Mouse (Mus musculus) MEL (cell line): ENCODE data around the gene Atg4b. TPM values are rescaled to one million over a fixed set of nuclear protein-coding genes. Genes with fewer than 3 reads are reported as not detected.
A peak's percentile ranks its signal among the peaks of the same experiment; 100 is the strongest.

Experiments used
- DNase-seq: peaks from one replicate; pipeline ENCODE4 v3.0.0; 2011; ENCODE audit warnings: low read depth, low spot score
- H3K27ac ChIP-seq: 2 replicates; pipeline ENCODE4 v1.5.1; 2012; ENCODE audit warnings: low read depth, mild to moderate bottlenecking, control low read depth, low read length, moderate library complexity; ENCODE audit not compliant: control insufficient read depth
- H3K27me3 ChIP-seq, 2 experiments: fragments of 150-350 bp in 1 of 2; sonication (generic) in 1 of 2; 2 replicates each; pipeline ENCODE4 v1.6.1; 2012; ENCODE audit warnings: low read length in 2 of 2, mild to moderate bottlenecking in 2 of 2, improper control_type of control experiment in 1 of 2, moderate library complexity in 1 of 2; ENCODE audit not compliant: insufficient read depth in 2 of 2, control insufficient read depth in 1 of 2
- H3K36me3 ChIP-seq, 2 experiments: 2 replicates each; pipeline ENCODE4 v1.6.1; 2012 to 2014; ENCODE audit warnings: low read length in 2 of 2, improper control_type of control experiment in 1 of 2, inconsistent platforms in 1 of 2, mild to moderate bottlenecking in 1 of 2; ENCODE audit not compliant: insufficient read depth in 2 of 2, control insufficient read depth in 1 of 2
- H3K4me1 ChIP-seq, 2 experiments: fragments of 150-350 bp in 1 of 2; sonication (generic) in 1 of 2; 2 replicates each; pipeline ENCODE4 v1.6.1; 2012; ENCODE audit warnings: low read length in 2 of 2, improper control_type of control experiment in 1 of 2, mild to moderate bottlenecking in 1 of 2; ENCODE audit not compliant: insufficient read depth in 2 of 2, control insufficient read depth in 1 of 2
- H3K4me3 ChIP-seq, 2 experiments: fragments of 150-350 bp in 1 of 2; sonication (generic) in 1 of 2; 2 replicates each; pipeline ENCODE4 v1.5.1; 2012; ENCODE audit warnings: low read depth in 2 of 2, low read length in 2 of 2, mild to moderate bottlenecking in 2 of 2, moderate library complexity in 2 of 2, control low read depth in 1 of 2, improper control_type of control experiment in 1 of 2; ENCODE audit not compliant: control insufficient read depth in 1 of 2, insufficient read depth in 1 of 2
- H3K79me2 ChIP-seq: 2 replicates; pipeline ENCODE4 v1.6.1; 2012; ENCODE audit warnings: mild to moderate bottlenecking, low read length, moderate library complexity; ENCODE audit not compliant: control insufficient read depth, poor library complexity, insufficient read depth
- H3K9ac ChIP-seq: 2 replicates; pipeline ENCODE4 v1.6.1; 2012; ENCODE audit warnings: low read depth, mild to moderate bottlenecking, control low read depth, low read length, moderate library complexity; ENCODE audit not compliant: control insufficient read depth, poor library complexity, severe bottlenecking
- H3K9me3 ChIP-seq: fragments of 150-350 bp; sonication (generic); replicated peaks from 2 replicates; pipeline ENCODE4 v1.6.1; 2012; ENCODE audit warnings: mild to moderate bottlenecking, low read length, improper control_type of control experiment, moderate library complexity; ENCODE audit not compliant: insufficient read depth
- BHLHE40 ChIP-seq: IDR thresholded peaks from 2 replicates; pipeline ENCODE4 v1.6.1; 2012; ENCODE audit warnings: low read depth, mild to moderate bottlenecking, inconsistent platforms, low read length, improper control_type of control experiment, borderline replicate concordance
- CHD1 ChIP-seq: IDR thresholded peaks from 2 replicates; pipeline ENCODE4 v1.6.1; 2012; ENCODE audit warnings: low read depth, mild to moderate bottlenecking, inconsistent platforms, low read length, improper control_type of control experiment
- CHD2 ChIP-seq: IDR thresholded peaks from 2 replicates; pipeline ENCODE4 v1.6.1; 2011; ENCODE audit warnings: low read length, improper control_type of control experiment
- ELF1 ChIP-seq: IDR thresholded peaks from 2 replicates; pipeline ENCODE4 v1.6.1; 2014; ENCODE audit warnings: low read depth, mild to moderate bottlenecking, inconsistent platforms, low read length, improper control_type of control experiment, moderate library complexity
- GABPA ChIP-seq: IDR thresholded peaks from 2 replicates; pipeline ENCODE4 v1.6.1; 2012; ENCODE audit warnings: low read depth, mild to moderate bottlenecking, inconsistent platforms, low read length, improper control_type of control experiment, moderate library complexity
- GATA1 ChIP-seq: IDR thresholded peaks from 2 replicates; pipeline ENCODE4 v1.6.1; 2011; ENCODE audit warnings: low read depth, low read length, improper control_type of control experiment
- JUND ChIP-seq: IDR thresholded peaks from 2 replicates; pipeline ENCODE4 v1.6.1; 2011; ENCODE audit warnings: low read depth, mild to moderate bottlenecking, improper control_type of control experiment, low read length
- KAT2A ChIP-seq: conservative IDR thresholded peaks from 2 replicates; pipeline ENCODE4 v1.6.1; 2012; ENCODE audit warnings: low read depth, low read length, improper control_type of control experiment, inconsistent platforms
- MAX ChIP-seq: IDR thresholded peaks from 2 replicates; pipeline ENCODE4 v1.6.1; 2011; ENCODE audit warnings: low read length, improper control_type of control experiment
- MAZ ChIP-seq: IDR thresholded peaks from 2 replicates; pipeline ENCODE4 v1.6.1; 2012; ENCODE audit warnings: low read depth, mild to moderate bottlenecking, inconsistent platforms, low read length, improper control_type of control experiment
- MYC ChIP-seq: IDR thresholded peaks from 2 replicates; pipeline ENCODE4 v1.6.1; 2011; ENCODE audit warnings: low read depth, mild to moderate bottlenecking, low read length, improper control_type of control experiment, moderate library complexity
- NRF1 ChIP-seq: IDR thresholded peaks from 2 replicates; pipeline ENCODE4 v1.6.1; 2014; ENCODE audit warnings: low read depth, mild to moderate bottlenecking, inconsistent platforms, low read length, improper control_type of control experiment, moderate library complexity; ENCODE audit not compliant: poor library complexity, insufficient read depth, severe bottlenecking
- RCOR1 ChIP-seq: IDR thresholded peaks from 2 replicates; pipeline ENCODE4 v1.6.1; 2012; ENCODE audit warnings: low read depth, mild to moderate bottlenecking, inconsistent platforms, low read length, improper control_type of control experiment
- SIN3A ChIP-seq: IDR thresholded peaks from 2 replicates; pipeline ENCODE4 v1.6.1; 2012; ENCODE audit warnings: low read length, improper control_type of control experiment, inconsistent platforms
- TAL1 ChIP-seq: IDR thresholded peaks from 2 replicates; pipeline ENCODE4 v1.6.1; 2012; ENCODE audit warnings: mild to moderate bottlenecking, inconsistent platforms, low read length, moderate library complexity, mixed read lengths
- TBP ChIP-seq: IDR thresholded peaks from 2 replicates; pipeline ENCODE4 v1.8.0; 2011; ENCODE audit warnings: low read depth, low read length, improper control_type of control experiment
- TCF12 ChIP-seq: IDR thresholded peaks from 2 replicates; pipeline ENCODE4 v1.6.1; 2014; ENCODE audit warnings: low read depth, mild to moderate bottlenecking, inconsistent platforms, low read length, improper control_type of control experiment, moderate library complexity
- USF2 ChIP-seq, 2 experiments: IDR thresholded peaks; 2 replicates each; pipeline ENCODE4 v1.6.1; 2011 to 2012; ENCODE audit warnings: improper control_type of control experiment in 2 of 2, low read length in 2 of 2, borderline replicate concordance in 1 of 2, inconsistent platforms in 1 of 2, low read depth in 1 of 2, mild to moderate bottlenecking in 1 of 2; ENCODE audit not compliant: insufficient read depth in 1 of 2
- ZMIZ1 ChIP-seq: IDR thresholded peaks from 2 replicates; pipeline ENCODE4 v1.6.1; 2012; ENCODE audit warnings: low read depth, mild to moderate bottlenecking, inconsistent platforms, low read length, improper control_type of control experiment, moderate library complexity
- polyA plus RNA-seq, 2 experiments: library from polyadenylated mRNA; stranded (reverse) in 1 of 2; unstranded in 1 of 2; fragments of >175 nt in 1 of 2; fragments of >200 nt in 1 of 2; gene quantifications; 2 replicates each; pipeline versions ENCODE4 v1.2.1 to v1.2.4; 2012; ENCODE audit warnings: low replicate concordance in 2 of 2, low read depth in 1 of 2; ENCODE audit not compliant: insufficient read length in 2 of 2, insufficient read depth in 1 of 2, missing spikeins in 1 of 2
- total RNA-seq: library from RNA; depleted of rRNA; stranded (reverse); fragments of 300-350 nt; gene quantifications from 2 replicates; pipeline ENCODE4 v1.2.3, GENCODE M21; 2012

Gene Atg4b
- total and polyA plus RNA-seq, 3 experiments: 57.9 to 121 TPM; not detected in 1

- H3K36me3 ChIP-seq: peaks cover 7 to 20% of the 10 kb centered on the region in 2 experiments
- H3K9me3 ChIP-seq: no peaks in the 10 kb centered on the region
- TF ChIP-seq KAT2A: no peak
- TF ChIP-seq TCF12: no peak
- TF ChIP-seq MYC: no peak
- TF ChIP-seq RCOR1: no peak
- TF ChIP-seq BHLHE40: no peak
- TF ChIP-seq ZMIZ1: no peak
- TF ChIP-seq ELF1: no peak
- no peak for TF ChIP-seq TAL1
- no peak for TF ChIP-seq NRF1
- no peak for TF ChIP-seq CHD1
- TF ChIP-seq USF2 (IDR thresholded peaks at IDR 0.05; ENCODE audit: borderline replicate concordance in 1 of 2, insufficient read depth in 1 of 2, low read depth in 1 of 2, low read length in 2 of 2): no peak
- TF ChIP-seq GATA1: no peak
- TF ChIP-seq TBP: no peak
- no peak for TF ChIP-seq SIN3A
- H3K79me2 ChIP-seq: peaks cover 9% of the 10 kb centered on the region
- peaks cover 13 to 16% of the 10 kb centered on the region in 2 experiments for H3K4me1 ChIP-seq
- DNase-seq: peak; percentile 57
- H3K27me3 ChIP-seq: no peaks in the 10 kb centered on the region
- no peak overlapping the region for H3K4me3 ChIP-seq
- no peak overlapping the region for H3K27ac ChIP-seq
- H3K9ac ChIP-seq: no peak overlapping the region
These were observed 5.1 kb upstream of the Atg4b start for GRCm38 (mm10) chr1:93746179-93746578.

- H3K27ac ChIP-seq: no peak overlapping the region
- no peak for DNase-seq
- H3K4me1 ChIP-seq: peaks cover 5 to 8% of the 10 kb centered on the region in 2 experiments; a peak in 3 of 4 replicates
- TF ChIP-seq JUND: no peak
- no peak for TF ChIP-seq ZMIZ1
- TF ChIP-seq CHD2: no peak
- TF ChIP-seq MAX: no peak
- no peak for TF ChIP-seq KAT2A
- TF ChIP-seq MAZ: no peak
- TF ChIP-seq SIN3A: no peak
- TF ChIP-seq GABPA: no peak
- peaks cover 7 to 12% of the 10 kb centered on the region in 2 experiments for H3K36me3 ChIP-seq
- H3K4me3 ChIP-seq: no peak overlapping the region
- no peaks in the 10 kb centered on the region for H3K27me3 ChIP-seq
- no peak overlapping the region for H3K9ac ChIP-seq
- no peaks in the 10 kb centered on the region for H3K9me3 ChIP-seq
- H3K79me2 ChIP-seq: peaks cover 9% of the 10 kb centered on the region
These were observed 2.8 kb upstream of the Atg4b start for GRCm38 (mm10) chr1:93748539-93748938.
